Mouse (Mus musculus) erythroid progenitor cell, adult 5-6 weeks (primary cell): Measurements from ENCODE around the gene Rgl2. TPM values are rescaled to one million over a fixed set of nuclear protein-coding genes. Genes with fewer than 3 reads are reported as not detected.

Experiments used
- ATAC-seq: replicated peaks from 2 replicates; pipeline ENCODE4 v1.8.0; 2016; ENCODE audit warnings: moderate number of reproducible peaks, mild to moderate bottlenecking, moderate TSS enrichment, inconsistent platforms; ENCODE audit not compliant: poor library complexity, low FRiP score, severe bottlenecking
- total RNA-seq, 2 experiments: library from RNA; stranded (forward) in 1 of 2; stranded (reverse) in 1 of 2; fragments of 150-400 nt in 1 of 2; fragments of 186-747, 209-891 nt in 1 of 2; gene quantifications; 2 replicates each; pipeline versions ENCODE4 v1.2.3 to v1.2.4; 2015 to 2017; ENCODE audit warnings: low replicate concordance in 2 of 2

The Rgl2 gene
- total RNA-seq, 2 experiments from 2014 or later, result 13.4 to 29.0 TPM

DNA sequence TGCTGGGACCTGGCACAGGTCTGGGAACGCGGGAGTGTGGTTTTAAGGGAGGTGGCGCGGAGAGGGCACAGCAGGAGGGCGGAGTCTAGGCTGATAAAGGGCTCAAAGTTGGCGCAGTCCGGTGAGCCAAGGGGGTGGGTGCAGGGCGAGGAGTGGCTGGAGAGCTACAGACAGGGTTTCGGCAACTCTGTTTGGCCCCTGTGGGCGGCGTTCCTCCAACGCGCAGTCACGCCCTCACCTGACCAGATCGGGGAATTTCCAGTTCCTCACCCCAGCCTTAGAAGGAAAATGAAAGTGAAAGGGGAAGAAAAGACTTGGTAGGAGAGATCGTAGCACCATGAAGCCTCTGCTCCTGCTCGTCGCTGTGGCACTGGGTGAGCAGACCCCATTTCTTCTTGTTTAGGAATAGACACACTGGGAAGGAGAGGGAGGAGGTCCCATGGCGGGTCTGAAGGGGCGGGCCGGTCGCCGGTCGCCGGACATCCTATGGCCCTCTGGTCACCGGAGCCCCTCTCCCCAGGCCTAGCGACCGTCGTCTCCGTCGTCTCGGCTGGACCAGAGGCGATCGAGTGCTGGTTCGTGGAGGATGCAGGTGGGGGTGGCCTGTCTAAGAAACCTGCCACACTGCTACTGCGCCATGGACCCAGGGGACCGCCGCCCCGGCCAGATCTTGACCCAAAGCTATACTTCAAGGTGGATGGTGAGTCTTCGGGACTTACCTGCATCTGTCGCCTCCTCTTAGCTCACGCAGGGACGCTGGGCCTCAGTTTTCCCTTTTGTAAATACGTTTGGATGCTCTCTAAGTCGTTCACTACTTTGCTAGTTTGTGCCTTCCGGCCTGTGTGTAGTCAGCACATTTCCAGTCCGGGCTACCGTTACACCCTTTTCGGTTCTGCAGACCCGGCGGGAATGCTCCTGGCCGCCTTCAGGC lies 9.7 kb upstream of the Rgl2 start:
- ATAC-seq, result peak; percentile 73

DNA sequence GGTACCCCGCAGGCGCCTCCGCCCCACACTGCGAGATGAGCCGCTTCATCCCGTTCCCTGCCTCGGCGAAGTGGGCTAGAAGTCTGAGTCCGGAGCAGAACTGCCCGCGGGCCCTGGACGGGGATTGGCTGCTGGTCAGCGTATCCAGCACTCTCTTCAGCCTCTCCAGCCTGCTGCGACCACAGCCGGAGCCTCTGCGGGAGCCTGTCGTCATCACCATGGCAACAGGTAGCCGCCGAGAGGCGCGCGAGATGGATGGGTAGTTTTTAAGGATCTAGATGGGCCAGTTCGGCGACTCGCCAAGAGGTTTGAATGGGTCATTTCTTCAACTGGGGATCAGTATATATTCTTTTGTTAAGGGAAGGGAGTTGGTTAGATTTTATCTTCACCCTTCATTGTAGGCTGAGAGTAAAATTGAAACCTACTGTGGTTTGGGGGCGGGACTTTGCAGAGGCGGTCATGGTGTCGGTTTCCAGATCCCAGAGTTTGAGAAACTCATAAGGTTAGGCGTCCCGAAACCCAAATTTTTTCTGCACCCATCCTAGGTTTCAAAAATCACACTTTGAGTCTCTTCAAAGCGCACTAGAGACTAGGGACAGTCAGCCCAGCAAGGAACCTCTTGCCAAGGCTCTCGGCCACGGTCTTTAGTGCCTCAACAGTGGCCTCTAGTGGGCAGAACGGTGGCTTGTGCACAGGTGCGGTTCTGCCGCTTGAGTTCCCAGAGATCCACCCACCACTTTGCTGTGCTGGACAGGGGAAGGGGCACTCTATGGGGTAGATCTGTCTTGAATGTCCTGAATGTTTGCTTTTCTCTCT lies 8.9 kb upstream of the Rgl2 start:
- ATAC-seq, result peak; percentile 57

DNA sequence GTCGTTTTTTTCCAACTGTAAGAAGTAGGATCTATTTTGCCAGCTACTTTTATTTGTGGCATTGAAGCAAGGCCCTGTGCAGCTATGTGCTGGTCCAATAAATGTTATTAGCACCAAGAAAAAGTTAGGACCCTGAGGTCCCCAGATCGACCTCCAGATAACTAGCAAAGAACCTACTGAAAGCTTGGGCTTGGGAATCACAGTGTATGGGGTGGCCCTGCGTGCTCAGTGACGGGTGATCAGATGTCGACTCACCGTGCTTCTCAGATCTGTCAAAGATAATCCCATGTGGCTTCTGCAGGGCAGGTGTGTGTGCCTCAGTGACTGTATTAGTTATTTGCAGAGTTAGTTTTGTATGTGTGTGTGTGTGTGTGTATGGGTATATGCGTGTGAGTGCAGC lies 8.0 kb upstream of the Rgl2 start:
- no peak for ATAC-seq

DNA sequence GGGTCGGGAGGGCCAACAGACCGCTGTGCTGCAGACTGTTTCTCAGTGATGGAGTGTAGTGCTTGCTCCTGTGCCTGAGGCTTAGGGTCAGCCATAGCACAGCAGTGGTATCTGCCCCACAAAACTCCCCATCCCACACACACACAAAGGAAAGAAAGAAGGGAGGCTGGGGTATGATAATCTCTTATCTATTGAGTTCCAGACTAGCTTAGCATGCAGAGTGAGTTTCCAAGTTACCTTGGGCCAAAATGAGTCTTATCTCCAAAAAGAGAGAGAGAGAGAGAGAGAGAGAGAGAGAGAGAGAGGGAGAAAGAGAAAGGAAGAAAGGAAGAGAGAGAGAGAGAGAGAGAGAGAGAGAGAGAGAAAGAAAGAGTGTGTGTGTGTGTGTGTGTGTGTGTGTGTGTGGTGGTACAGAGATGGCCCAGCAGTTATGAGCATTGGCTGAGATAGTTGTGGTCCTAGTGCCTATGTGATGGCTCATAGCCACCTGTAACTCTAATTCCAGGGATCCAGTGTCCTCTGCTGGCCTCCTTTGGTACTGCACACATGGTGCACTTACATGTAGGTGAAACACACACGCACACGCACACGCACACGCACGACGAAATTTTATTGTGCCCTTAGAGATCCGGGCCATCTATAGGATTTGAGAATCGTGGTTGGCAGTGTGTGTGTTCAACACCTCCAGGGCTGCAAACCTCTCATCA lies 4.6 kb upstream of the Rgl2 start:
- no peak for ATAC-seq

DNA sequence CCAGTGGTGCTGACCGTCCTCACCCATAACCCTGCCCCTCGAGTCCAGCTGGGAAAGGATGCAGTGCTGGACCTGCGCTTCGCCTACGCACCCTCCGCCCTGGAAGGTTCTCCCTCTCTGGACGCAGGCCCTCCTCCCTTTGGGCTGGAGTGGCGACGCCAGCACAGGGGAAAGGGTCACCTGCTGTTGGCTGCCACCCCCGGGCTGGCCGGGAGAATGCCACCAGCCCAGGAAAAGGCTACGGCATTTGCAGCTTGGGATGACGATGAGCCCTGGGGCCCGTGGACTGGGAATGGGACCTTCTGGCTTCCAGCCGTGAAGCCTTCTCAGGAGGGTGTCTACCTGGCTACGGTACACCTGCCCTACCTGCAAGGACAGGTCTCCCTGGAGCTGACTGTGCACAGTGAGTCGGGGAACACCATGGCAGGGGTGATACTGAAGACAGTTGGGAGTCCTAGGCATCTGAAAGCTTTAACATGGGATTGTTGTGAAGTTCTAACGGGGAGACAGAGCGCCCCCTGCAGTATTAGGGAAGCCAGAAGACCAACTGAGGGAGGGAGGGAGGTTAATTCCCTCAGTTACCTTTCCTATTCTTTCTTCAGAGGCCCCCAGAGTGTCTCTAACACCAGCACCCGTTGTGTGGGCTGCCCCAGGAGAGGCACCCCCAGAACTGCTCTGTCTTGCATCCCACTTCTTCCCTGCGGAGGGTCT lies 3.8 kb upstream of the Rgl2 start:
- ATAC-seq, result no peak

DNA sequence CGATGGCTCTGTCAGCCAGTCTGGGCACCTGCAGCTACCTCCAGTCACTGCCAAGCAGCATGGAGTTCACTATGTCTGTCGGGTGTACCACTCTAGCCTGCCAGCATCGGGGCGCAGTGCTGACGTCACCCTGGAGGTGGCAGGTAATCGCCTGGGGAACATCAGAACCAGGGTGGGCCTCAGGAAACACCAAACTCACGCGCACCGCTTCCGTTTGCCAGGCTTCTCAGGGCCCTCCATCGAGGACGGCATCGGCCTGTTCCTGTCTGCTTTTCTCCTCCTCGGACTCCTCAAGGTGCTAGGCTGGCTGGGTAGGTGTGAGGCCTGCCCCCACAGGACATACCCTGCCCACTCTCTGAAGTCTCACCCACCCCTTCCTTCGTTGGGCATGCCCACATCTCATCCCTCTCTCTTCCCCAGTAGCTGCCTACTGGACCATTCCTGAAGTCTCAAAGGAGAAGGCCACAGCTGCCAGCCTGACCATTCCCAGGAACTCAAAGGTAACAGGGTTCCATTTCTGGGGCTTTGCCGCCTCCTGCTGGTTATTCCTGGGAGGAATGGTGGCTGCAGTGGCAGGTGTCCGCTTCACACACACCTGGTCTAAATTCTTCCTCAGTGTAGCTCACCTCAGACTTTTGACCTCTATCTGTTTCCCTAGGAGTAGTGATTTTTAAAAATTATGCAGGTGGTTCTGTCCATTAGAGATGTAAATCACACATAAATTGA lies 3.0 kb upstream of the Rgl2 start:
- no peak for ATAC-seq

DNA sequence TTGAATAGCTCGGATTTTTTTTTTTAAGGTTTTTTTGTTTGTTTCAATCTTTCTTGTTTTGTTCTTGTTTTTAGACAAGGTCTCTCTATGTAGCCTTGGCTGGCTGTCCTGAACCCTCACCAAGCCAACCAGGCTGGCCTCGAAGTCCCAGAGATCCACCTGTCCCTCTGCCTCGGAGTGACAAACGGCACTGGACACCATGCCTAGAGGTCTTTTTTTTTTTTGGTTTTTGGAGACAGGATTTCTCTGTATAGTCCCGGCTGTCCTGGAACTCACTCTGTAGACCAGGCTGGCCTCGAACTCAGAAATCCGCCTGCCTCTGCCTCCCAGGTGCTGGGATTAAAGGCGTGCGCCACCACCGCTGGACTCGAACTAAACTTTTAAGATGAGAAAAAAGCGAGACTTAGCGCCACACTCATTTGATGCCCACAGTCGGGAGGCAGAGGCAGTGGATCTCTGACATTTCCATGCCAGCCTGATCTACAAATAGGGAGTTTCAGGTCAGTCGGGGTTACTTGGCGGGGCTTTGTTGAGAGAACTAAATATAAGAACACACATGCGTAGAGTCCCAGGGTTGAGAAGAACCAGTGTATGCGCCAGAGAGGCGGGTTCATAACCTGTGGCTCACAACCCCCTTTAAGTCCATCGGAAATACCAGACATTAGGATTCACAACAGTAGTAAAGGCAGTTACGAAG lies 944 bp upstream of the Rgl2 start:
- no peak for ATAC-seq

DNA sequence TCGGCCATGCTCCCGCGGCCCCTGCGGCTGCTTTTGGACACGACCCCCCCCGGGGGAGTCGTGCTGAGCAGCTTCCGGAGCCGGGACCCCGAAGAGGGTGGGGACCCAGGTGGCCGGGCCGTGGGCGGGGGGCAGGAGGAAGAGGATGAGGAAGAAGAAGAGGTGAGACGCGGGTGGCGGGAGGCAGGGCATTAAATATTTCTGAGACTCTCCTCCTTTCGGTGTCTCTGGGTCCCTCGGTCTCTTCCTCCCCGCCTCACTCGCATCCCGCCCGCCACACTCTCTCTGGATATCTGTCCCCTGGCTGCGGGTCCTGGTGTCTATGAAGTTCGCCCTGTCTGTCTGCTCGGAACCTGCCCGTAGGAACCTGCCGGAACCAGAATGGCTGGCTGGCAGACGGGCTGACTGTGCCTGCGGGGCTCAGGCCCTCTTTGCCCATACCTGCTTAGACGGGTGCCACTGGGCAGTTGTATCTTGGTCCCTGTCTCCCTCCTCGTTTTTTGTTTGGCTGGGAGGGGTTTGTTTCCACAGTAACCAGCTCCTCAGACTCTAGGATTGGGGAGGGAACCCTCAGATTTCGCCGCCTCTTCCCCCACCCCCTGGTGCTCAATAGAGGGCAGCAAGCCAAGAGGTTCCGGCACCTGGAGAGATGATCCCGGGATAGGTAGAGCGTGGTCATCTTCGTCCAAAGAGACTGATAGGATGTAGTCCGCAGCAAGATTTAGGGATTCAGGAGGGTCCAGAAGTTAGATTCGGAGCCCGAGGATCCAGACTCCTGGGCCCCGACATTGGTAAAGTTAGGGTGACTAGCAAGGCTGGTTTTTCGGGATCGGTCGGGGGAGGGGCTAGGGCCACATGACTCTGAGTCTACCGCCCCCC lies 1.2 kb downstream of the Rgl2 start:
- ATAC-seq, result no peak

DNA sequence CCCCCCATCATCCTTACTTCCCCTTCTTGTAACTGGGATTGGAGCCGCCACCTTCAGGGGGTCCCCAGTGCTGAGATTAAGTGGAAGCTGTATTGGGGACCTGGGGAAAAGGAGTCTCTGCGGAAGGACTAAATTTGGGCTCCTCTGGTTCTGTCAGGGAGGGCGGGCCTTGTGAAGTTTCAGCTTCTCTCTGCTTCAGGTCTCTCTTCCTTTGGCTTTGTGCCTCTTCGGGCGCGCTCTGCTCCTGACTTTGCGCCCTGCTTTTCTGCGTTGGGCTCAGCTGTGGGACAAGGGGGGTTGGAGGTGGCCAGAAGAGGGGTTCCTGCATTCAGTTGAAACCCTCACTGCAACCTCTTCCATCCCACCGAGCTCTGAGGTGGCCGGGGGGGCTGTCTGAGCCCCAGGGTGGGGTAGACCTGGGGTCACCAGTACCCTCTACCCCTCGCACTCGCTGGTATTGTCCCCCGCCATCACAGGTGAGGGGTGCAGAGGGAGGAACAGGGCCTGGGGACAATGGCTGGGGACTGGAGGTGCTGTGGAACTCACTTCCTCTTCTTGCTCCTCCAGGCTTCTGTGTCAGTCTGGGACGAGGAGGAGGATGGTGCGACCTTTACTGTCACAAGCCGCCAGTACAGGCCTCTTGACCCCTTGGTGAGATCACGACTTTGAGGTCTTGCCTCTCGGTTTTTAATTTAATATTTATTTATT lies 2.0 kb downstream of the Rgl2 start:
- no peak for ATAC-seq

DNA sequence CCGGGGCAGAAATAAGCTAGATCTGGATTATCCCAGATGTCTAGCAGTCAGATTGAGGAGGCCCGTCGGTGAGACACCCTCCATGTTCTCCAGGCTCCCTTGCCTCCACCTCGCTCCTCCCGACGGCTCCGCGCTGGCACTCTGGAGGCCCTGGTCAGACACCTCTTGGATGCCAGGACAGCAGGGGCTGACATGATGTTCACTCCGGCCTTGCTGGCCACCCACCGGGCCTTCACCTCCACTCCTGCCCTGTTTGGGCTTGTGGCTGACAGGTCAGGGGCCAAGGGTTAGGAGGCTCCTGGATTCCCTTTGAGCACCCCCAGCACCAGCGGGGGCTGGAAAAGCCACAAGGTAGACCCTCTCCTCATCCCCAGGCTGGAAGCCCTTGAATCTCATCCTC lies 2.6 kb downstream of the Rgl2 start:
- no peak for ATAC-seq

DNA sequence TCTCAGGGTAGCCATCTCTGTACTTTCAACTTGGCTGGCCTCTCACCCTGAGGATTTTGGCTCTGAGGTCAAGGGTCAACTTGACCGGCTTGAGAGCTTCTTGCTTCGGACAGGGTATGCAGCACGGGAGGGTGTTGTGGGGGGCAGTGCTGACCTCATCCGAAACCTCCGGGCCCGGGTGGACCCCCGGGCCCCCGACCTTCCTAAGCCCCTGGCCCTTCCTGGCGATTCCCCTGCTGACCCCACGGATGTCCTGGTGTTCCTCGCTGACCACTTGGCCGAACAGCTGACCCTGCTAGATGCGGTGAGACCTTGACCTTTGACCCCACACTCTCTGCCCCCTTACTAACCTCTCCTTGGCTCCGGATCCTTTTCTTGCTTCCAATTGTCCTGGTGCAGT lies 3.1 kb downstream of the Rgl2 start:
- ATAC-seq, result no peak

DNA sequence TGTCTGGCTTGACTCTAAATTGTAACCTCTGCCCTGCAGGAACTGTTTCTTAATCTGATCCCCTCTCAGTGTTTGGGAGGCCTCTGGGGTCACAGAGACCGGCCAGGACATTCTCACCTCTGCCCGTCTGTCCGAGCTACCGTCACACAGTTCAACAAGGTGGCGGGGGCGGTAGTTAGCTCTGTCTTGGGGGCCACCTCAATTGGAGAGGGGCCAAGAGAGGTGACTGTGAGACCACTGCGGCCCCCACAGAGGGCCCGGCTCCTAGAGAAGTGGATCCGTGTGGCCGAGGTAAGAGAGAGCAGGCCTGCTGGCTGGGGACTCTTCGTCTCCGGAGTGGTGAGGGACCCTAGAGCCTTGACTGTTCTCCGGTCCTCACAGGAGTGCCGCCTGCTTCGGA lies 3.6 kb downstream of the Rgl2 start:
- no peak for ATAC-seq

DNA sequence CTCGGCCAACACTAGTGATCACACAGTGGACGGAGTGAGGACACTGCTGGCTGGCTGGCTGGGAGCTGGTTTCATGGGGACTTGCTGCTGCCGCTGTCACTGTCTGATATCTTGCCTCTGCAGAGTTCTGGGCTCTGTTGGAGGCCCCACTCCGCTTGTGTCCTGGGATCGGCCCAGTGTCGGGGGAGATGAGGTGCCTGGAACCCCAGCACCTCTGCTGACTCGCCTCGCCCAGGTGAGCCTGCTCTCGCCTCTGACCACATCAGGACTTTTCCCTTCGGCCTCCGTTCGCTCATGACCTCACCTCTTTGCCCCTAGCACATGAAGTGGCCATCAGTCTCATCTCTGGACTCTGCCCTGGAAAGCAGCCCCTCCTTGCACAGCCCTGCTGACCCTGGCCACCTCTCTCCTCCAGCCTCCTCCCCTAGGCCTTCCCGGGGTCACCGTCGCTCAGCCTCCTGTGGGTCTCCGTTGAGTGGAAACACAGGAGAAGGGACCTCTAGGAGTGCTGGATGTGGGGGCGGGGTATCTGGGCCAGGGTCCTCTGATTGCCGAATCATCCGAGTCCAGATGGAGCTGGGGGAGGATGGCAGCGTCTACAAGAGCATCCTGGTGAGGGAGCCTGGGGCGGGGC lies 6.2 kb downstream of the Rgl2 start:
- no peak for ATAC-seq

DNA sequence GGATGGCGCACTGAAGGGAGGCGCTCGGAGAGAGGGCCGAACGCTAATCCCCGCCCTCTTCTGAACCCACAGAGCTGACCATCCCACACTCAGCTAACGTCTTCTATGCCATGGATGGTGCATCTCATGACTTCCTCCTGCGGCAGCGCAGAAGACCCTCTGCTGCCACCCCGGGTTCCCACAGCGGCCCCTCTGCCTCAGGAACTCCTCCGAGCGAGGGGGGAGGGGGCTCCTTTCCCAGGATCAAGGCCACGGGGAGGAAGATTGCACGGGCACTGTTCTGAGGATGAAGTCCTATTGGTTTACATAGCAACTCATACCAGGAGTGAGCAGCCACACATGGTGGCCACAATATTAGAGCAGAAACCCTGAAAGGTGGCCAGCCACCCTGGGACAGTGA lies 7.7 kb downstream of the Rgl2 start:
- ATAC-seq, result no peak

DNA sequence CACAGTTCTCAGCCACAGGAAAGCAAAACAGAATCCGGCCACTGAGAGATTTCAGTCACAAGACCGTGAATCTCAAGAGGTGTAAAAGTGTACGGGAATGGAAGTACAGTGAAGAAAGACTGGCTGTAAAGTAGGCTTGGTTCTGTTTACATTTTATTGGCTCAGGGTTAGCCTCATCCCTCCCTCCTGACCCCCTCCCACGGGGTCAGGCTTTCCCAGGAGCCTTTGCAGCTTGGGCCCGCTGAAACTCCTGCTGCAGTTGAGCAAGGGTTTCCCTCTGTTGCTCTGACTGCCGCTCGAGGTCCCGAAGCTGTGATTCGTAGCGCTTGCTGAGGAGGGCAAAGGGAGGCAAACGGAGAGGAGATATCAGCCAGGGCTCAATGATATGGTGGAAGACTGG lies 9.4 kb downstream of the Rgl2 start:
- no peak for ATAC-seq

DNA sequence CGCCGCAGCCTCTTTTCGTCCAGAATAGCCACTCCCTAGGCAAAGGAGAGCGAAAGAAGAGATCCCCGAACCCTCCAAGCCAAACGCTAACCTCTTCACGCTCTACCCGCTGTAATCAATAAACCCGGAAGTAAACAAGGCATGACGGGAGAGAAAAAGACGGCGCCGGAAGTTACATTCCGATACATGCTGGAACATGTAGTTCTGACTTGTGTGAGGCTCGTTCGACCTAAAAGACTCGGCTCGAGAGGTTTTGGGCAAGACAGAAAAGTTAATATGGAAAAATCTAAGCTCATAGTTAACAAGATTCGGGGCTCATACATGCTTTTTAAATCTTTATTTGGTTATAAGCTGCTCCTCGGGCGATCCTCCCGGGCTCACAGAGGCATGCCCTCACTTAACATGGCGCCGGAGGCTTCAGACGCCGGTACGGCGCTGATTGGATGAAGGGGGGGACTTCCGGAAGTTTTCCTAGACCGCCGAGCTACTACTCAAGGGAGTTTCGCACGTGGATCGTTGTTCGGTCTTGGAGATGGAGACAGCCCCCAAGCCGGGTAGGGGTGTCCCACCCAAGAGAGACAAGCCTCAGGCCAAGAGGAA lies 11.0 kb downstream of the Rgl2 start, which contains the start of the genes Pfdn6 and Wdr46:
Gene Pfdn6 (minus strand): TSS at position 138 of the 600 bp plus-strand sequence.
Gene Wdr46 (plus strand): TSS at position 455 of the 600 bp plus-strand sequence.
- ATAC-seq, result peak; percentile 93
